Mouse (Mus musculus) midbrain, embryonic 13.5 days (tissue): ENCODE data around the gene Spag8. TPM values are rescaled to one million over a fixed set of nuclear protein-coding genes. Genes with fewer than 3 reads are reported as not detected.

ENCODE experiments used
- ATAC-seq: fragments of 200-750 bp; cut with Nextera tagmentation; 2 replicates; pipeline ENCODE4 v1.8.0; 2017; ENCODE audit warnings: mild to moderate bottlenecking, moderate TSS enrichment, moderate library complexity
- H3K27ac ChIP-seq: fragments of 300-500 bp; sonication (generic); 2 replicates; pipeline ENCODE4 v1.5.1; 2015; ENCODE audit warnings: inconsistent platforms, mild to moderate bottlenecking, moderate library complexity
- H3K27me3 ChIP-seq: fragments of 300-500 bp; sonication (generic); 2 replicates; pipeline ENCODE4 v1.6.1; 2015; ENCODE audit warnings: mild to moderate bottlenecking, inconsistent platforms
- H3K36me3 ChIP-seq: fragments of 300-500 bp; sonication (generic); 2 replicates; pipeline ENCODE4 v1.6.1; 2015; ENCODE audit warnings: mild to moderate bottlenecking, inconsistent platforms
- H3K4me1 ChIP-seq: fragments of 300-500 bp; sonication (generic); replicated peaks from 2 replicates; pipeline ENCODE4 v1.6.1; 2015; ENCODE audit warnings: inconsistent platforms
- H3K4me2 ChIP-seq: fragments of 300-500 bp; sonication (generic); replicated peaks from 2 replicates; pipeline ENCODE4 v1.6.1; 2015; ENCODE audit warnings: moderate library complexity, mild to moderate bottlenecking, inconsistent platforms
- H3K4me3 ChIP-seq: fragments of 300-500 bp; sonication (generic); replicated peaks from 2 replicates; pipeline ENCODE4 v1.5.1; 2015; ENCODE audit warnings: mild to moderate bottlenecking, inconsistent platforms
- H3K9ac ChIP-seq: fragments of 300-500 bp; sonication (generic); replicated peaks from 2 replicates; pipeline ENCODE4 v1.6.1; 2015; ENCODE audit warnings: mild to moderate bottlenecking, inconsistent platforms
- H3K9me3 ChIP-seq: fragments of 300-500 bp; sonication (generic); 2 replicates; pipeline ENCODE4 v1.6.1; 2016; ENCODE audit warnings: mild to moderate bottlenecking, inconsistent platforms
- WGBS: fragments of 180-500 bp; shearing (Covaris S2); methylation state at CpG from one replicate; pipeline ENCODE4 v1.1.7; 2015; 5-methylcytosine and 5-hydroxymethylcytosine counted together
- polyA plus RNA-seq: library from polyadenylated mRNA; unstranded; fragments of >200 nt; fragmentation: Nextera tagmentation; extraction: Ambion mirVana; gene quantifications from 2 replicates; pipeline ENCODE4 v1.2.1, GENCODE M21; 2015

Gene Spag8
- polyA plus RNA-seq, 1 experiment from 2014 or later, result 5.6 TPM

DNA sequence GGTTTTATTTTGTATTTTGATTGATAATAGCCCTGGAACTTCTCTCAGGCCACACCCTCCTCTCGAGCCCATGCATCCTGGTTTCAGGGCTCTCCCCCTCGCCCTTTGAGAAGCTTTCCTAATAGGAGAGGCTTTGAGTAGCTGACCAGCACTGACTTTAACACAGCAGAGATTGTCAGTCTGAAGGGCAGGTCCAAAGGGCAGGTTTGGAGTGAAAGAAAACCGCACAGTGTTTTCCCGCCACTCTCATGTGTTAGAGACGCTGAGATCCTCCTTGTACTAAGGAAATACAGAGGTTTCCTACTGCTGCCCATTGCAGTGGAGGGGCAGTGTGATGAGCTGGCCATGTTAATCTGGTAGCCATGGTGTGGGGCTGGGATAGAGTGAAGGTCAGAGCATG lies 21.6 kb upstream of the Spag8 start:
- H3K4me3 ChIP-seq, result no peak overlapping the region
- H3K27me3 ChIP-seq, result no peaks in the 10 kb centered on the region
- H3K36me3 ChIP-seq, result peaks cover 63% of the 10 kb centered on the region
- H3K27ac ChIP-seq, result no peak overlapping the region
- no peak overlapping the region for H3K4me2 ChIP-seq
- H3K4me1 ChIP-seq, result peaks cover 33% of the 10 kb centered on the region
- H3K9ac ChIP-seq, result no peak overlapping the region
- no peaks in the 10 kb centered on the region for H3K9me3 ChIP-seq
- 82% methylated on average over 5 of the region's 5 CpGs for WGBS
- ATAC-seq, result no peak

DNA sequence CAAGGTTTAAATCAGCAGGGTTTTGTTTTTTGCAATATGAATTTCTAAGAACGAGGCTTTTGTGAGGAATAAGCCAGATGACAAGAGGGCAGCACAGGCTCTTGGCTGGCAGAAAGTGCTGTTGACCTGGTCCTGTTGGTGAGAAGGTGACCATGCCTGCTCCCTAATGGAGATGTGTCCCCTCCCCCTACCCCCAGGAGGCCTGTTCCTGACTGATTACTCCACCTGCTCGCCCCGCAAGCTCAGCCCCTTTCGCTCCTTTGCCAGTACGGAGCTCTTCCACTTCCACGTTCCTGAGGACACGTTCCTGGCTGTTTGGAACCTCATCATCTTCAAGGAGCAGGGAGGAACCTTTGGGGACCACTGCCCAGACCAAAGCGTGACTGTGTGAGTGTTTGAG lies 20.3 kb upstream of the Spag8 start:
- H3K4me3 ChIP-seq, result no peak overlapping the region
- H3K4me2 ChIP-seq, result no peak overlapping the region
- 75% methylated on average over 8 of the region's 8 CpGs for WGBS
- ATAC-seq, result no peak
- H3K36me3 ChIP-seq, result peaks cover 50% of the 10 kb centered on the region
- no peak overlapping the region for H3K27ac ChIP-seq
- peaks cover 38% of the 10 kb centered on the region for H3K4me1 ChIP-seq
- no peak overlapping the region for H3K9ac ChIP-seq
- no peaks in the 10 kb centered on the region for H3K27me3 ChIP-seq
- no peaks in the 10 kb centered on the region for H3K9me3 ChIP-seq

DNA sequence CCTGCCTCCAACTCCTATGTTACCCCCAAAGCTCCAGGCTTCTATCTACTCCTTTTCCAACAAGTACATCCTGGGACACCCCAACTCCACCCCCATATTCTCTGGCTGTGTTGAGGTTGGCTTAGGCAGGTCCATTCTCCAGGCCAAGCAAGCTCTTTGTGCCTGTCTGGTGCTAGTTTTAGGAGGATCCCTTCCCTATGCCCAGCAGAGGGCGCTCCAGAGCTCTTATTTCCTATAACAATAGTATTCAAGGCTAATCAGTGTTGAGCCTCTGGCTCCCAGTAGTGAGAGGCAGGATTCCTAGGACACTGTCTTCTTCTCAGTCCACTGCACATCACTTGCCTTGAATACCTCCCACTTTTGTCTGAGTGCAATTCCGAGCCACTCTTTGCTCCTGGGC lies 18.7 kb upstream of the Spag8 start:
- Histone ChIP-seq H3K36me3 (peaks cover 34% of the 10 kb centered on the region), H3K9ac (peak overlapping the region; percentile 30; the same call in 1 of the 2 replicates), H3K9me3 (no peaks in the 10 kb centered on the region), H3K27me3 (peaks cover 5% of the 10 kb centered on the region; the same call in 1 of the 2 replicates), H3K4me2 (peak overlapping the region; percentile 93), H3K4me1 (peaks cover 42% of the 10 kb centered on the region), H3K27ac (peak overlapping the region; percentile 44; the same call in 1 of the 2 replicates), H3K4me3 (peak overlapping the region; percentile 23)
- ATAC-seq, result 0 out of 2 replicates have a peak, but pooled peaks have one; percentile 4
- 0% methylated on average over 2 of the region's 2 CpGs for WGBS

DNA sequence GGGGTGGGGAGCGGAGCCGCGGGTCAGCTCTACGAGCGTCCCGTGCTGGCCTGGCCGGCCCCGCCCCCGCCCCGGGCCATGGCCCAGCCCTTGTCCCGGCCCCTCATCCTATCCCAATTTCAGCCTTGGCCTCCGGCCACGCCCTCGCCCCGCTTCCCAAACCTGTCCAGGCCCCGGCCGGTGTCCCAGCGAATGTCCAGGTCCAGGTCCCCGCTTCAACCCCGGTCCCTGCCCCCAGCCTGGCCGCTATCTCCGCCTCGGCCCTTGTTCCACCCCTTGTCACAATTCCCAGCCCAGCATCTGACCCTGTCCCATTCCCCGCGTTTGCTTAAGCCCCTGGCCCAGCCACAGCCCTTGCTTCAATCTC lies 16.0 kb upstream of the Spag8 start:
- Histone ChIP-seq H3K9ac (peak overlapping the region; percentile 94), H3K9me3 (no peaks in the 10 kb centered on the region), H3K4me1 (peaks cover 42% of the 10 kb centered on the region), H3K27ac (peak overlapping the region; percentile 76), H3K27me3 (peaks cover 28% of the 10 kb centered on the region), H3K4me2 (peak overlapping the region; percentile 93), H3K4me3 (peak overlapping the region; percentile 81), H3K36me3 (peaks cover 7% of the 10 kb centered on the region)
- WGBS, result 1% methylated on average over 22 of the region's 25 CpGs
- ATAC-seq, result peak; percentile 70

DNA sequence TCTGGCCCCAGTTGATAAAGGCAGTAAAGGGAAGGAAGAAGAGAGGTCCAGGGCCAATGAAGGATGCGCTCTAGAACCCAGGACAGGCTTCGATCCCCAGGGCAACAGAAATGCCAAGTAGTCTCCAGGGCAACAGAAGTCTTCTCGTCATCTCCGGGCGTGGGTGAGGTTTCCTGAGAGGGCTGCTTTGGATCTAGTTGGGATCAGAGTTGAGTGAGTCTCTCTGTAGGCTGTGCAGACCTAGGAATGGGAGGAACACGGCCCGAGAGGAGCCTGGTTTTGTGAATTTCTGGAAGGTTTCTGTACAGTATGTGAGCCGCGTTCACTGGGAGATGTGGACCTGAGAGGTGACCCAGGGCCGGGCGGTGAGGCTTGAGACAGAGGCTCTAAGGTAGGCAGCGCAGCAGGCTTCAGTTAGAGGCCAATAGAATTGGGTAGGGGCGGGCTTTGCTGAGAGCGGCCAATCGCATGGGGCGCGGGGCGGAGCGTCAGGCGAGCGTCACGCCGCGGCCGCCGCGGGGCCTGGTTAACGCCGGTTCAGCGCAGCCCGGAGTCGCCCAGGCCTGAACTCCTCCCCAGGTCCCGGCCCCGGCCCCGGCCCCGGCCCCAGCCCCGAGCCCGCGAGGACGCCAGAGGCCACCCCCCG lies 15.5 kb upstream of the Spag8 start, which contains the start of the genes Tmem8b and Fam221b:
Gene Tmem8b, plus strand, starts transcription at position 190 of the 646 bp plus-strand sequence.
Gene Fam221b, minus strand, starts transcription at position 364 of the 646 bp plus-strand sequence.
- Histone ChIP-seq H3K27me3 (peaks cover 28% of the 10 kb centered on the region), H3K9ac (peak within 1 kb of the TSS; percentile 94), H3K9me3 (no peaks in the 10 kb centered on the region), H3K36me3 (peaks cover 2% of the 10 kb centered on the region), H3K4me1 (peaks cover 42% of the 10 kb centered on the region), H3K27ac (peak within 1 kb of the TSS; percentile 76), H3K4me2 (peak within 1 kb of the TSS; percentile 93), H3K4me3 (peak within 1 kb of the TSS; percentile 81)
- peak; percentile 96 for ATAC-seq
- WGBS, result 1% methylated on average over 39 of the region's 41 CpGs

DNA sequence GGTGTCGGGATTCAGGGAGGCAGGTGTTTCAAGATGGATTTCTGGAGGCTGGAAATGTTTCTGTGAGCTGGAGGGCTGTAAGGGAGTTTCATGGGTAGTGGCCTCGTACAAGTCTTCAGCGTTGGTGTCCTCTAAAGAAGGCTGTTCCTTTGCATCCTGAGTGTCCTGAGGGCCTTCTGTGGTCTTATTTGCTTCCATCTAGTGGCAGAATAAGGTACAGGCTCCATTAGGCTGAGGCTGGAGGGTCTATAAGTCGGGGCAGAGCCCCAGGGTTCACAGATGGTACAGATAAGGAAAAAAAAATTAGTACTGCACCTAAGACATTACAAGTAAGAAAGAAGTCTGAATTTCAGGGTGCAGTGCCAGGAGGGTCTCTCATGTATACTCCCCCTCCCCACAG lies 13.0 kb upstream of the Spag8 start:
- Histone ChIP-seq H3K4me1 (peaks cover 24% of the 10 kb centered on the region), H3K4me2 (no peak overlapping the region), H3K4me3 (no peak overlapping the region), H3K9me3 (no peaks in the 10 kb centered on the region), H3K27ac (no peak overlapping the region), H3K36me3 (no peaks in the 10 kb centered on the region), H3K9ac (no peak overlapping the region), H3K27me3 (peaks cover 50% of the 10 kb centered on the region)
- no peak for ATAC-seq
- WGBS, result 21% methylated on average over 4 of the region's 4 CpGs

DNA sequence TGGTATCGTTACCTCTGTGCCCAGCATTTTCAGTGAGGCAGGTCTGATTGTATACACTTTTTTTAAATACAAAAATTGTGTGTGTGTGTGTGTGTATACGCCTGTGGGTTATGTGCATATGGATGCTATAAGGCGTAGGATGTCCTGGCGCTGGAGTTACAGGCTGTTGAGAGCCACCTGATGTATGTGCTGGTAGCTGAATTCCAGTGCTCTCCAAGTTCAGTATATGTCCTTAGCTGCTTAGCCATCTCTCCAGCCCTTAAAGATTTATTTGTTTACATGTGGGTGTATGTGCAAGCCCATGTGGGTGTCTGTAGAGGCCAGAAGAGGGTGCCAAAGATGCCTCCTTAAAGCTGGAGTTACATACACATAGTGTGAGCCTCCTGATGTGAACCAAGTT lies 3.8 kb upstream of the Spag8 start:
- 66% methylated on average over 4 of the region's 4 CpGs for WGBS
- ATAC-seq, result no peak

DNA sequence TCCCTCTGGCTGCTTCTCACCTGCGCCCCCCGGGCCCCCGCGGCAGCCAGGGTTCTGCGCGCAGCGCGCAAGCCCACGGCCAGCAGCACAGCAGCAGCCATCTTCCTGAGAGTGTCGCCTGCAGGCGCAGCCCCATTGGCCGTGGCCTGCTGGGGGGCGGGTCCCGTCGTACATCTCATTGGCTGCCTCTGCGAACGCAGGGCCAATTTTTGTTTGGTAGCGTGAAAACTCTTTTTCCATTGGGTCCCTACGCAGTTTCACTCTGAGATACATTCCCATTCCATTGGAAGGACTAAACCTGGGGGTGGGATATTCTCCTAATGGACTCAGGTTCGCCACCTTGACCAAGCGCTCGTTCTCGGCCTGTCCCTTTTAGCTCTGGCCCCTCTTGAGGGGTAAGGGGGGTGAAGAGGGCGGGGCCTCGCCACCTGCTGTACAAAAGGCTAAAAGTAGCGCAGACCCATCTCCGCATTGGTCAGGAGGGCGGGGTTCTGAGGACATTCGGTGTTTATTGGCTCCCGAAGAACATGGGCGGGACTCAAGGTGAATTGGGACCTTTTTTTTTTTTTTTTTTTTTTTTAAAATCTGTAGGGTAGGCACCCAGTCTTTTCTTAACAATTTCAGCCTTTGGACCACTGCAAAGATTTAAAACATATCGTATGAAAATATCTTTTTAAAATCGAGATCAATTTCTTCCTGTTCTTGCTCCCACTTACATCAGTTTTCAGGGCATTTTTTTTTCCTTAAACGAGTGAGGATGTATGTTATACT lies 3.1 kb upstream of the Spag8 start, which contains the start of gene Hint2:
Gene Hint2, minus strand, starts transcription at position 128 of the 771 bp plus-strand sequence.
- peak within 1 kb of the TSS; percentile 86 for H3K4me2 ChIP-seq
- H3K9ac ChIP-seq, result peak within 1 kb of the TSS; percentile 93
- peaks cover 14% of the 10 kb centered on the region for H3K27me3 ChIP-seq
- H3K4me1 ChIP-seq, result peaks cover 25% of the 10 kb centered on the region
- peak within 1 kb of the TSS; percentile 93 for H3K27ac ChIP-seq
- peak; percentile 98 for ATAC-seq
- WGBS, result 2% methylated on average over 33 of the region's 34 CpGs
- H3K36me3 ChIP-seq, result peaks cover 5% of the 10 kb centered on the region
- H3K4me3 ChIP-seq, result peak within 1 kb of the TSS; percentile 79
- no peaks in the 10 kb centered on the region for H3K9me3 ChIP-seq

More for the DNA sequence above, 3.8 kb upstream of the Spag8 start:
- peaks cover 20% of the 10 kb centered on the region for H3K27me3 ChIP-seq
- no peaks in the 10 kb centered on the region for H3K9me3 ChIP-seq
- H3K27ac ChIP-seq, result no peak overlapping the region
- H3K4me2 ChIP-seq, result peak overlapping the region; percentile 86
- H3K4me3 ChIP-seq, result peak overlapping the region; percentile 79
- no peak overlapping the region for H3K9ac ChIP-seq
- peaks cover 25% of the 10 kb centered on the region for H3K4me1 ChIP-seq
- H3K36me3 ChIP-seq, result no peaks in the 10 kb centered on the region

DNA sequence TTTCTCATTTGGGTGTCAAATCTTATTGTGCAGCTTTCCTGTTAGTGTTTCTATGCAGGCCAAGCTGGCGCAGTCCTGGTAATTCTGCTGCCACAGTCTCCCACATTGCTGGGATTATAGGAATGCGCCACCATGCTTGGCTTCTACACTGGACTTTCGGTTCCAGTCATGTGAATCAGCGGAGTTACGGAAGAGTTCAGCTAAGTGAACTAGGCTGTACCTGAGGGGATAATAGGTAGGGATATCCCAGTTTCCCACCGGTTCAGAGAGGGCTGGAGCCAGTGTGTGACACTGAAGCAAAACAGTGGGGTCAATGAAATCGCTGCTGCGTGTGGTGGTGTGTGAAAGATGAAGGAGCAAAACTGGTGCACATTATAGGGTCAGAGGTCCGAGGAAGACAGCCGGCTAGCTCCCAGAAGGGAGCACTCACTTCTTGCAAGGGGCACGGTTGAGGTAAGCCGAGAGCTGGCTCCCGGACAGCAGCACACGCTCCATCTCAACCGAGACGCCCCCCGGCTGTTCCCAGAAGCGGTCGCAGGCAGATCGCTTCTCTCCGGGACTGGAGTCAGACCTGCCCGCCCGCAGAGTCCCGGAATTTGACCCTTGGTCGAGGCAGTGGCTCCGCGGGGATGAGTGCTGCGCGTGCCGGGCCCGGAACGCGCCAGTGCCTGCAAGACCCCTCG lies 2.4 kb upstream of the Spag8 start:
- peaks cover 12% of the 10 kb centered on the region for H3K36me3 ChIP-seq
- H3K27ac ChIP-seq, result peak overlapping the region; percentile 93
- peak overlapping the region; percentile 86 for H3K4me2 ChIP-seq
- peak overlapping the region; percentile 79 for H3K4me3 ChIP-seq
- 4% methylated on average over 34 of the region's 34 CpGs for WGBS
- peak overlapping the region; percentile 93 for H3K9ac ChIP-seq
- peaks cover 25% of the 10 kb centered on the region for H3K4me1 ChIP-seq
- no peaks in the 10 kb centered on the region for H3K9me3 ChIP-seq
- peak; percentile 59; the same call in 1 of the 2 replicates for ATAC-seq
- H3K27me3 ChIP-seq, result peaks cover 7% of the 10 kb centered on the region

DNA sequence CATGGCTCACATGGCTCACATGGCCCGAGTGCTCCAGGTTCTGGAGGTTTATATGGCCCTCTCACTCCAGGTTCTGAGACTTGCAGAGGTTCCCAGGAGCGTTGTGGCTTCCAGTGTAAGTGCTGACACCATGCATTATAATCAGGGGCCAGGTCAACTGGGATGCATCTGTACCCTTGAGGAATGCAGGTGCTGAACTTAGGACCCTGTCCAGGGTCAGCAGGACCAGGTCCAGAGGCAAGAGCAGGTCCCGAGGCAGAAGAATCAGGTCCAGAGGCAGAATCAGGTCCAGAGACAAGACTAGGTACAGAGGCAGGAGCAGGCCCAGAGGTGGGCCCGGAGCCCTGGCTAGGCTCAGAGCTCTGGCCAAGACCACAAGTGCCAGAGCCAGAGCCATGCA lies 668 bp downstream of the Spag8 start:
- peak overlapping the region; percentile 50 for H3K4me2 ChIP-seq
- H3K36me3 ChIP-seq, result peaks cover 37% of the 10 kb centered on the region
- H3K9me3 ChIP-seq, result peaks cover 4% of the 10 kb centered on the region; the same call in 1 of the 2 replicates
- H3K27me3 ChIP-seq, result no peaks in the 10 kb centered on the region
- 85% methylated on average over 4 of the region's 4 CpGs for WGBS
- no peak overlapping the region; the same call in 1 of the 2 replicates for H3K27ac ChIP-seq
- peaks cover 25% of the 10 kb centered on the region for H3K4me1 ChIP-seq
- no peak for ATAC-seq
- peak overlapping the region; percentile 31 for H3K4me3 ChIP-seq
- 0 out of 2 replicates have a peak overlapping the region, but pooled peaks have one; percentile 10 for H3K9ac ChIP-seq

DNA sequence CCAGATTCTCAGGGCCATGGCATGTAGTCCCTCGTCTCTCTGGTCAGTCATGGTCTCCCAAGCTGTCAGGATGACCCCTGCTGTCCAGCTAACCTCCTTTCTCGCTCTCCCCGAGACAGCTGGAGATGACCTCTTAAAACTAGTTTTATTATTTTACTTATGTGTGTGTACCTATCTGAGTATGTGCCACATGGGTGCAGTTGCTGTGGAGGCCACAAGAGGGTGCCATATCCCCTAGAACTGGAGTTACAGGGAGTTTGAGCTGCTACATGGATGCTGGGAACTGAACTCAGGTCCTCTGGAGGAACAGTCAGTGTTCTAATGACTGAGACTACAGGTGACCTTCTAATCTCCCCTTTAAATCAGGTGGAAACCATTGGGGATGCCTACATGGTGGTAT lies 3.6 kb downstream of the Spag8 start:
- ATAC-seq, result no peak
- H3K9me3 ChIP-seq, result peaks cover 4% of the 10 kb centered on the region; the same call in 1 of the 2 replicates
- H3K4me1 ChIP-seq, result peaks cover 13% of the 10 kb centered on the region
- 96% methylated on average over 3 of the region's 3 CpGs for WGBS
- H3K9ac ChIP-seq, result no peak overlapping the region
- H3K27ac ChIP-seq, result no peak overlapping the region
- no peak overlapping the region for H3K4me2 ChIP-seq
- peaks cover 49% of the 10 kb centered on the region for H3K36me3 ChIP-seq
- no peak overlapping the region for H3K4me3 ChIP-seq
- H3K27me3 ChIP-seq, result no peaks in the 10 kb centered on the region
